Mouse (Mus musculus) megakaryocyte, embryonic 14.5 days (primary cell): ENCODE measurements around the gene Grap2.

Source experiments
- FLI1 ChIP-seq: IDR thresholded peaks from 2 replicates; pipeline ENCODE4 v1.6.1; 2012; ENCODE audit warnings: low read length, inconsistent platforms, mixed read lengths
- GATA1 ChIP-seq: IDR thresholded peaks from 3 replicates; pipeline ENCODE4 v1.6.1; 2012; ENCODE audit warnings: mixed read lengths, low read length, inconsistent platforms, borderline replicate concordance

DNA sequence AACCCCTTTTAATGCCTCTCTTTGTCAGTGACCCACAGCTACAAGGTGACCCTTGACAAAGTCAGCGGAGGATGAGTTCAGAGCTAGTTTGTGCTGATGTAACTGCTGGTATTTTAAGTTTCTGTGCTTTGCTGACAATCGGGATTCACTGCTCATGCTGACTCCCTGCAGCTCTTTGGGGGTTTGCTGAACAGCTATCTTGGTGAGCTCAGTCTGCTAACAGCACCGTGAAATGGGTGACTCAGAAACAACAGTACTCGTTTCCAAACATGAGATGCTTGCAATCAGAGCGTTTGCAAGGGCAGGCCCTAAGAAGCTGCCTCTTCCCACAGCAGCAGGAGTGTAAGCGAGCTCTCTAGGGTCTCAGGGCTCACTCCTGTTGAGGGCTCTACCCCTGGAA lies 39.1 kb upstream of the Grap2 start:
- TF ChIP-seq FLI1 (no peak), GATA1 (no peak)
